Mouse (Mus musculus) forebrain, embryonic 16.5 days (tissue): ENCODE measurements around the gene Gga3. TPM values are rescaled to one million over a fixed set of nuclear protein-coding genes. Genes with fewer than 3 reads are reported as not detected.

Experiments used
- ATAC-seq: fragments of 200-750 bp; cut with Nextera tagmentation; 2 replicates; pipeline ENCODE4 v1.8.0; 2017; ENCODE audit warnings: mild to moderate bottlenecking, moderate library complexity
- H3K27ac ChIP-seq: fragments of 300-500 bp; sonication (generic); 2 replicates; pipeline ENCODE4 v1.5.1; 2014; ENCODE audit warnings: low read length, control low read depth
- H3K27me3 ChIP-seq: fragments of 300-500 bp; sonication (generic); replicated peaks from 2 replicates; pipeline ENCODE4 v1.6.1; 2014; ENCODE audit warnings: low read length; ENCODE audit not compliant: control insufficient read depth, insufficient read depth
- H3K36me3 ChIP-seq: fragments of 300-500 bp; sonication (generic); 2 replicates; pipeline ENCODE4 v1.6.1; 2014; ENCODE audit not compliant: control insufficient read depth, insufficient read depth
- H3K4me1 ChIP-seq: fragments of 300-500 bp; sonication (generic); replicated peaks from 2 replicates; pipeline ENCODE4 v1.6.1; 2014; ENCODE audit warnings: low read length; ENCODE audit not compliant: control insufficient read depth, insufficient read depth
- H3K4me2 ChIP-seq: fragments of 300-500 bp; sonication (generic); 2 replicates; pipeline ENCODE4 v1.6.1; 2014; ENCODE audit warnings: mild to moderate bottlenecking, low read length, control low read depth
- H3K4me3 ChIP-seq: fragments of 300-500 bp; sonication (generic); replicated peaks from 2 replicates; pipeline ENCODE4 v1.5.1; 2014; ENCODE audit warnings: mild to moderate bottlenecking, low read length, control low read depth
- H3K9ac ChIP-seq: fragments of 300-500 bp; sonication (generic); replicated peaks from 2 replicates; pipeline ENCODE4 v1.6.1; 2014; ENCODE audit warnings: low read depth, low read length, control low read depth
- H3K9me3 ChIP-seq: fragments of 300-500 bp; sonication (generic); 2 replicates; pipeline ENCODE4 v1.6.1; 2016; ENCODE audit warnings: low read length; ENCODE audit not compliant: control insufficient read depth
- WGBS: fragments of 180-500 bp; shearing (Covaris S2); extraction: QIAGEN DNeasy Blood & Tissue Kit; methylation state at CpG from one replicate; pipeline ENCODE4 v1.1.7; 2014; 5-methylcytosine and 5-hydroxymethylcytosine counted together
- polyA plus RNA-seq: library from polyadenylated mRNA; unstranded; fragments of >200 nt; fragmentation: Nextera tagmentation; extraction: Ambion mirVana; gene quantifications from 2 replicates; pipeline ENCODE4 v1.2.1, GENCODE M21; 2015

Gene Gga3
- polyA plus RNA-seq, 1 experiment from 2014 or later, result 37.4 TPM

- H3K4me3 ChIP-seq, result no peak overlapping the region
- ATAC-seq, result no peak
- H3K27ac ChIP-seq, result no peak overlapping the region
- H3K27me3 ChIP-seq, result no peaks in the 10 kb centered on the region
- H3K4me1 ChIP-seq, result no peaks in the 10 kb centered on the region
- WGBS, result 84% methylated on average over 4 of the region's 4 CpGs
- no peak overlapping the region for H3K9ac ChIP-seq
- H3K4me2 ChIP-seq, result no peak overlapping the region
- H3K36me3 ChIP-seq, result no peaks in the 10 kb centered on the region
- no peaks in the 10 kb centered on the region for H3K9me3 ChIP-seq
These were observed 30.3 kb upstream of the Gga3 start for GRCm38 (mm10) chr11:115634109-115634508.

- H3K9ac ChIP-seq, result no peak overlapping the region
- no peaks in the 10 kb centered on the region for H3K9me3 ChIP-seq
- H3K4me3 ChIP-seq, result no peak overlapping the region
- 0 out of 2 replicates have a peak, but pooled peaks cover 3% of the 10 kb centered on the region for H3K4me1 ChIP-seq
- H3K36me3 ChIP-seq, result no peaks in the 10 kb centered on the region
- no peak overlapping the region for H3K27ac ChIP-seq
- no peaks in the 10 kb centered on the region for H3K27me3 ChIP-seq
- ATAC-seq, result no peak
- WGBS, result 89% methylated on average over 10 of the region's 10 CpGs
- H3K4me2 ChIP-seq, result no peak overlapping the region
These were observed 29.0 kb upstream of the Gga3 start for GRCm38 (mm10) chr11:115632862-115633261.

GRCm38 (mm10) chr11:115632247-115632646 is 28.4 kb upstream of the Gga3 start:
- Histone ChIP-seq H3K4me3 (no peak overlapping the region), H3K4me2 (no peak overlapping the region), H3K27ac (no peak overlapping the region), H3K4me1 (peaks cover 7% of the 10 kb centered on the region), H3K27me3 (no peaks in the 10 kb centered on the region), H3K9ac (no peak overlapping the region), H3K36me3 (no peaks in the 10 kb centered on the region), H3K9me3 (no peaks in the 10 kb centered on the region)
- WGBS, result 76% methylated on average over 7 of the region's 7 CpGs
- ATAC-seq, result no peak

- peaks cover 12% of the 10 kb centered on the region for H3K4me1 ChIP-seq
- H3K27me3 ChIP-seq, result no peaks in the 10 kb centered on the region
- no peak for ATAC-seq
- 15% methylated on average over 3 of the region's 3 CpGs for WGBS
- no peak overlapping the region for H3K27ac ChIP-seq
- H3K9ac ChIP-seq, result no peak overlapping the region
- no peak overlapping the region for H3K4me3 ChIP-seq
- no peaks in the 10 kb centered on the region for H3K9me3 ChIP-seq
- H3K36me3 ChIP-seq, result no peaks in the 10 kb centered on the region
- H3K4me2 ChIP-seq, result no peak overlapping the region
These were observed 27.6 kb upstream of the Gga3 start for GRCm38 (mm10) chr11:115631505-115631890.

- H3K9me3 ChIP-seq, result no peaks in the 10 kb centered on the region
- H3K4me1 ChIP-seq, result peaks cover 12% of the 10 kb centered on the region
- H3K4me2 ChIP-seq, result no peak overlapping the region
- 50% methylated on average over 16 of the region's 16 CpGs for WGBS
- H3K9ac ChIP-seq, result no peak overlapping the region
- no peaks in the 10 kb centered on the region for H3K36me3 ChIP-seq
- no peak overlapping the region for H3K27ac ChIP-seq
- H3K27me3 ChIP-seq, result no peaks in the 10 kb centered on the region
- no peak overlapping the region for H3K4me3 ChIP-seq
- ATAC-seq, result no peak
These were observed 27.0 kb upstream of the Gga3 start for GRCm38 (mm10) chr11:115630532-115631504.

- H3K36me3 ChIP-seq, result no peaks in the 10 kb centered on the region
- no peak overlapping the region for H3K9ac ChIP-seq
- no peak overlapping the region for H3K27ac ChIP-seq
- H3K4me1 ChIP-seq, result peaks cover 12% of the 10 kb centered on the region
- H3K4me2 ChIP-seq, result no peak overlapping the region
- no peak overlapping the region for H3K4me3 ChIP-seq
- 93% methylated on average over 13 of the region's 13 CpGs for WGBS
- H3K27me3 ChIP-seq, result no peaks in the 10 kb centered on the region
- no peak for ATAC-seq
- H3K9me3 ChIP-seq, result no peaks in the 10 kb centered on the region
These were observed 26.1 kb upstream of the Gga3 start for GRCm38 (mm10) chr11:115629734-115630531.

- Histone ChIP-seq H3K27me3 (no peaks in the 10 kb centered on the region), H3K9me3 (no peaks in the 10 kb centered on the region), H3K36me3 (no peaks in the 10 kb centered on the region), H3K9ac (peak overlapping the region; percentile 51), H3K4me1 (peaks cover 12% of the 10 kb centered on the region), H3K27ac (no peak overlapping the region), H3K4me2 (peak overlapping the region; percentile 56), H3K4me3 (peak overlapping the region; percentile 63)
- peak; percentile 16 for ATAC-seq
- 57% methylated on average over 13 of the region's 13 CpGs for WGBS
These were observed 24.7 kb upstream of the Gga3 start for GRCm38 (mm10) chr11:115628465-115629101.

- Histone ChIP-seq H3K9ac (peak within 1 kb of the TSS; percentile 66), H3K4me3 (peak within 1 kb of the TSS; percentile 63), H3K27me3 (no peaks in the 10 kb centered on the region), H3K4me1 (peaks cover 12% of the 10 kb centered on the region), H3K4me2 (peak within 1 kb of the TSS; percentile 79), H3K9me3 (no peaks in the 10 kb centered on the region), H3K36me3 (peaks cover 1% of the 10 kb centered on the region; the same call in 1 of the 2 replicates), H3K27ac (no peak within 1 kb of the TSS)
- peak; percentile 100 for ATAC-seq
- under 1% methylated on average over 47 of the region's 47 CpGs for WGBS
These were observed 24.0 kb upstream of the Gga3 start, which contains the start of gene Slc25a19 for GRCm38 (mm10) chr11:115627705-115628464. TSS of gene Slc25a19 (minus strand) at chr11:115628295.
